Mouse (Mus musculus): Measurements from ENCODE around the gene Pus7l.

DNA sequence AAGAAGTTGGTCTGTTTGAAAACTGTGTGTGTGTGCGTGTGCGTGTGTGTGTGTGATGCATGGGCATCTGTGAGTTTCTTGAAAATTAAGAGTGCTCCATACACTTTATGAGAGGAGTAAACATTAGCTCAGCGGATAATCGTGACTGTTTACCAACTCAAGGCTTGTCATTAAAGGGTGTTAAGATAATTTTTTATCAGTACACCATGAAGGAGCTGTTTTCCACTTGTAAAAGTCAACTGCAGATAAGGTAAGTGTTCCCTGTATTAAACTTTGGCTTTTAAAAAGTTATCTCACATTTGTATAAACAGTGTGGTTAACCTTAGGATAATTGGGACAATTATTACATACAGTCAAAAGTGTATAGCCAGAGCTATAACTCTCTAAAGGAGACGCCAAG lies 11.0 kb downstream of the Pus7l start:
- TF ChIP-seq CTCF (IDR thresholded peaks at IDR 0.05; ENCODE audit: borderline replicate concordance, insufficient read depth, low read length) (no peak), POLR2A (IDR thresholded peaks at IDR 0.05; ENCODE audit: low read depth, low read length) (no peak)

Data from embryonic fibroblast, embryonic 13.5 days (primary cell).